Mouse (Mus musculus) lung, postnatal 10 days (tissue): ENCODE measurements at regions not wholly inside any gene's neighbourhood (a gene's known extent, or its start where the extent isn't known, plus 50 kb on each side); places are given as distances from the start of the nearest gene placed in this dataset.

Source experiments
- DNase-seq: peaks from one replicate; pipeline ENCODE4 v3.0.0; 2021

- no peak for DNase-seq
These were observed 161.8 kb downstream of the 4930564D02Rik start for GRCm38 (mm10) chr3:105228401-105228800.

GRCm38 (mm10) chr3:105241048-105241447 is 174.4 kb downstream of the 4930564D02Rik start:
- no peak for DNase-seq

- DNase-seq: no peak
These were observed 190.5 kb downstream of the 4930564D02Rik start for GRCm38 (mm10) chr3:105257096-105257495.

- peak; percentile 55 for DNase-seq
These were observed 176.9 kb upstream of the Kcnd3 start for GRCm38 (mm10) chr3:105275241-105275640.

- no peak for DNase-seq
These were observed 171.2 kb upstream of the Kcnd3 start for GRCm38 (mm10) chr3:105280971-105281370.

GRCm38 (mm10) chr3:105281686-105282085 is 170.4 kb upstream of the Kcnd3 start:
- DNase-seq: no peak

GRCm38 (mm10) chr3:105298273-105298672 is 153.9 kb upstream of the Kcnd3 start:
- DNase-seq: no peak

GRCm38 (mm10) chr3:105300693-105301548 is 151.2 kb upstream of the Kcnd3 start:
- DNase-seq: no peak

GRCm38 (mm10) chr3:105307676-105308075 is 144.5 kb upstream of the Kcnd3 start:
- no peak for DNase-seq

- DNase-seq: no peak
These were observed 143.1 kb upstream of the Kcnd3 start for GRCm38 (mm10) chr3:105309020-105309419.

GRCm38 (mm10) chr3:105353268-105353667 is 98.9 kb upstream of the Kcnd3 start:
- DNase-seq: no peak

- no peak for DNase-seq
These were observed 97.8 kb upstream of the Kcnd3 start for GRCm38 (mm10) chr3:105354123-105354931.

GRCm38 (mm10) chr3:105357511-105357910 is 94.6 kb upstream of the Kcnd3 start:
- DNase-seq: no peak

- no peak for DNase-seq
These were observed 92.5 kb upstream of the Kcnd3 start for GRCm38 (mm10) chr3:105359636-105360035.

GRCm38 (mm10) chr3:105364685-105365084 is 87.4 kb upstream of the Kcnd3 start:
- no peak for DNase-seq

- no peak for DNase-seq
These were observed 85.3 kb upstream of the Kcnd3 start for GRCm38 (mm10) chr3:105366806-105367205.

- DNase-seq: no peak
These were observed 84.2 kb upstream of the Kcnd3 start for GRCm38 (mm10) chr3:105367972-105368371.

- no peak for DNase-seq
These were observed 79.7 kb upstream of the Kcnd3 start for GRCm38 (mm10) chr3:105372371-105372828.

- no peak for DNase-seq
These were observed 77.8 kb upstream of the Kcnd3 start for GRCm38 (mm10) chr3:105374306-105374705.

GRCm38 (mm10) chr3:105374836-105375235 is 77.3 kb upstream of the Kcnd3 start:
- peak; percentile 8 for DNase-seq

GRCm38 (mm10) chr3:105375383-105375782 is 76.7 kb upstream of the Kcnd3 start:
- no peak for DNase-seq

- DNase-seq: no peak
These were observed 76.3 kb upstream of the Kcnd3 start for GRCm38 (mm10) chr3:105375820-105376219.

- DNase-seq: no peak
These were observed 75.8 kb upstream of the Kcnd3 start for GRCm38 (mm10) chr3:105376346-105376745.

GRCm38 (mm10) chr3:105380818-105381217 is 71.3 kb upstream of the Kcnd3 start:
- no peak for DNase-seq
